Mouse (Mus musculus) spleen, adult 2 months (tissue): Measurements from ENCODE around the gene Isca1.

Source experiments
- CTCF ChIP-seq: fragments of 200-500 bp; IDR thresholded peaks from 2 replicates; pipeline ENCODE4 v1.5.1; 2011; ENCODE audit warnings: mild to moderate bottlenecking, inconsistent platforms; ENCODE audit not compliant: insufficient read depth, insufficient read length, insufficient replicate concordance; ENCODE audit errors: extremely low read depth
- POLR2A ChIP-seq: fragments of 200-500 bp; IDR thresholded peaks from 2 replicates; pipeline ENCODE4 v1.6.1; 2011; ENCODE audit warnings: low read depth, low read length, inconsistent platforms

DNA sequence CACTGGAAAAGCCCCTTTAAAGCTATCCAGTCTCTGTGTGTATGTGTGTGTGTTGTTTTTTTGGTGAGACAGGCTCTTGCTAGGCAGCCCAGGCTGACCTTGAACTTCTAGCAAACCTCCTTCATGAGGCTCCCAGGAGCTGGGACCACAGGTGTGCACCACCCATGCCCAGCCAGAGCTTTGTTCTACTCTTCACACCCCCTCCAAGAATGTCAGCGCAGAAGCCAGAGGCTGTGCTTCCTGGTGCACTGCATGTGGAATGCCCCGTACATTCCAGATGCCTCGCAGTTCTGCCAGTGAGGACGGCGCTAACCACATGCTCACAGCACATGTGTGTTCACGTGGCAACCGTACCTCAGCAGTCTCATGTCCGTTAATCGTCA lies 26.8 kb upstream of the Isca1 start:
- no peak for TF ChIP-seq POLR2A
- no peak for TF ChIP-seq CTCF
